Mouse (Mus musculus) stomach, embryonic 16.5 days (tissue): ENCODE results near the gene Srebf1. TPM values are rescaled to one million over a fixed set of nuclear protein-coding genes. Genes with fewer than 3 reads are reported as not detected.
A peak's percentile ranks its signal among the peaks of the same experiment; 100 is the strongest.

ENCODE experiments used
- ATAC-seq: fragments of 200-750 bp; cut with Nextera tagmentation; 2 replicates; pipeline ENCODE4 v1.8.0; 2017; ENCODE audit warnings: moderate number of reproducible peaks, moderate TSS enrichment; ENCODE audit not compliant: insufficient read depth, low FRiP score
- H3K27ac ChIP-seq: fragments of 300-500 bp; sonication (generic); 2 replicates; pipeline ENCODE4 v1.5.1; 2014; ENCODE audit warnings: low read length
- H3K27me3 ChIP-seq: fragments of 300-500 bp; sonication (generic); 2 replicates; pipeline ENCODE4 v1.6.1; 2014; ENCODE audit warnings: low read length, control low read depth, mixed read lengths; ENCODE audit not compliant: control insufficient read depth, insufficient read depth
- H3K36me3 ChIP-seq: fragments of 300-500 bp; sonication (generic); 2 replicates; pipeline ENCODE4 v1.6.1; 2014; ENCODE audit warnings: low read length; ENCODE audit not compliant: control insufficient read depth, insufficient read depth
- H3K4me1 ChIP-seq: fragments of 300-500 bp; sonication (generic); 2 replicates; pipeline ENCODE4 v1.6.1; 2014; ENCODE audit warnings: low read length, control low read depth, mixed read lengths; ENCODE audit not compliant: control insufficient read depth, insufficient read depth
- H3K4me2 ChIP-seq: fragments of 300-500 bp; sonication (generic); 2 replicates; pipeline ENCODE4 v1.6.1; 2014; ENCODE audit warnings: low read depth, low read length, mixed read lengths
- H3K4me3 ChIP-seq: fragments of 300-500 bp; sonication (generic); replicated peaks from 2 replicates; pipeline ENCODE4 v1.5.1; 2014; ENCODE audit warnings: mild to moderate bottlenecking, low read length
- H3K9ac ChIP-seq: fragments of 300-500 bp; sonication (generic); 2 replicates; pipeline ENCODE4 v1.6.1; 2014; ENCODE audit warnings: low read length
- H3K9me3 ChIP-seq: fragments of 300-500 bp; sonication (generic); replicated peaks from 2 replicates; pipeline ENCODE4 v1.6.1; 2016; ENCODE audit warnings: low read length, control low read depth; ENCODE audit not compliant: control insufficient read depth
- WGBS: fragments of 180-500 bp; shearing (Covaris S2); extraction: QIAGEN DNeasy Blood & Tissue Kit; methylation state at CpG from one replicate; pipeline ENCODE4 v1.1.7; 2014; 5-methylcytosine and 5-hydroxymethylcytosine counted together
- polyA plus RNA-seq: library from polyadenylated mRNA; unstranded; fragments of >200 nt; fragmentation: Nextera tagmentation; extraction: Ambion mirVana; gene quantifications from 2 replicates; pipeline ENCODE4 v1.2.1, GENCODE M21; 2015

Srebf1 gene
- polyA plus RNA-seq, 1 experiment from 2014 or later: 63.4 TPM

DNA sequence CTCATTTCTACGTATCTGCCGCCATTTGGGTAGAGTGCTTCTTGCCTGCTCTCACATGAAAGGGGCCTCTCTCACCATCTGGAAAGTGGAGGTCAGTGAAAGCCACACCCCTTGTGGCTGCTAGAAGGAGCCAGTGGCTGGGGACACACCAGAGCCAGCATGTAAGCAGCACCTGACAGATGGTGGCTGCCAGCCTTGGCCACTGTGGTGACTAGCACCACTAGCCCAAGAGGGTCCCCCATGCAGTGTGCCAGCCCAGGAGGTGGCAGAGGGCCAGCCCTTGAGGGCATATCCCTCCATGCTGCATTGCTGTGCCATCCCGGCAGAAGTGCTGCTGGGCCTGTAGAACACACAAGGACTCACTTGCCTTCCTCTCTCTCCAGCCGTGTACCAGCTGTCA lies 28.8 kb downstream of the Srebf1 start:
- H3K27me3 ChIP-seq: no peaks in the 10 kb centered on the region
- no peak overlapping the region for H3K4me3 ChIP-seq
- H3K27ac ChIP-seq: no peak overlapping the region
- no peak overlapping the region for H3K4me2 ChIP-seq
- 0 out of 2 replicates have a peak, but pooled peaks cover 10% of the 10 kb centered on the region for H3K4me1 ChIP-seq
- peaks cover 40% of the 10 kb centered on the region for H3K36me3 ChIP-seq
- no peak for ATAC-seq
- WGBS: 83% methylated on average over 4 of the region's 4 CpGs
- H3K9me3 ChIP-seq: peaks cover 14% of the 10 kb centered on the region; the same call in 1 of the 2 replicates
- H3K9ac ChIP-seq: no peak overlapping the region

DNA sequence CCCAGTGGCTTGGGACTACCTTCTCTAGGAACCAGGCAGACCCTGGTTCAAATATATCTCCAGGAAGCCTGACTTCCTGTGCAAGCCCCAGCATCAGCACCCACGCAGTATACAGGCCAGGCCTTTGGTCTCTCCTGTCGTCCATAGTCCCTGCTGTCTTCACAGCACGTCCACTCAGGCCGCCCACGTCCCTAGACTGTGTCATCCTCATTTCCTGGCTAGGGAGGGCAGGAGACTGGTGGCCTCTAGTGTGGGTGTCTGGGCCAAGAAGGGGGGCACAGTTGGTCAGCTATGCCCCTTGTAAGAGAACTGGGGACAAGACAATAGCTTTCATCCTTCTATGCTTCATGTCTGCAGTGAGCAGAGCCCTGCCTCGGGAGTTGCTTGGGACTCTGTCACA lies 29.8 kb downstream of the Srebf1 start:
- H3K9ac ChIP-seq: no peak overlapping the region
- WGBS: 76% methylated on average over 6 of the region's 6 CpGs
- no peaks in the 10 kb centered on the region for H3K27me3 ChIP-seq
- ATAC-seq: no peak
- no peak overlapping the region for H3K4me3 ChIP-seq
- no peak overlapping the region for H3K4me2 ChIP-seq
- H3K9me3 ChIP-seq: peaks cover 14% of the 10 kb centered on the region; the same call in 1 of the 2 replicates
- peaks cover 42% of the 10 kb centered on the region for H3K36me3 ChIP-seq
- 0 out of 2 replicates have a peak, but pooled peaks cover 12% of the 10 kb centered on the region for H3K4me1 ChIP-seq
- H3K27ac ChIP-seq: no peak overlapping the region

DNA sequence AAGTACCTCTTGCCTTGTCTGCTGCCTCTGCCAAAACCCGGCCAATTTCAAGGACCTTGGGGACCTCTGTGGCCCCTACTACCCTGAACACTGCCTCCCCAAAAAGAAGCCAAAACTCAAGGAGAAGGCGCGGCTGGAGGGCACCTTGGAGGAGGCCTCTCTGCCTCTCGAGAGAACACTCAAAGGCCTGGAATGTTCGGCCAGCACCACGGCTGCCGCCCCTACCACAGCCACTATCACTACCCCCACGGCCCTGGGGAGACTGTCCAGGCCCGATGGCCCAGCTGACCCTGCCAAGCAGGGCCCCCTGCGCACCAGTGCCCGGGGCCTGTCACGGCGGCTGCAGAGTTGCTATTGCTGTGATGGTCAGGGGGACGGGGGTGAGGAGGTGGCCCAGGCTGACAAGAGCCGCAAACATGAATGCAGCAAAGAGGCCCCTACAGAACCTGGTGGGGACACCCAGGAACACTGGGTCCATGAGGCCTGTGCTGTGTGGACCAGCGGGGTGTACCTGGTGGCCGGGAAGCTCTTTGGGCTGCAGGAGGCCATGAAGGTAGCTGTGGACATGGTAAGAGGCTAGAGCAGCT lies 32.2 kb downstream of the Srebf1 start:
- WGBS: 88% methylated on average over 17 of the region's 17 CpGs
- no peak overlapping the region for H3K4me3 ChIP-seq
- no peak for ATAC-seq

DNA sequence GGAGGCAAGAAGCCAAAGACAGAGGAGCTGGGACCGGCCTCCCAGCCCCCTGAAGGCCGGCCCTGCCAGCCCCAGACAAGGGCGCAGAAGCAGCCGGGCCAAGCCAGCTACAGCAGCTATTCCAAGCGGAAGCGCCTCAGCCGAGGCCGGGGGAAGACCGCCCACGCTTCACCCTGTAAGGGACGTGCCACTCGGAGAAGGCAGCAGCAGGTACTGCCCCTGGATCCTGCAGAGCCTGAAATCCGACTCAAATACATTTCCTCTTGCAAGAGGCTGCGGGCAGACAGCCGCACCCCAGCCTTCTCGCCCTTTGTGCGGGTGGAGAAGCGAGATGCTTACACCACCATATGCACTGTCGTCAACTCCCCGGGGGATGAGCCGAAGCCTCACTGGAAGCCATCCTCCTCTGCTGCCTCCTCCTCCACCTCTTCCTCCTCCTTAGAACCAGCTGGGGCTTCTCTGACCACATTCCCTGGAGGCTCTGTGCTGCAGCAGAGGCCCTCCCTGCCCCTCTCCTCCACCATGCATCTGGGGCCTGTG lies 32.8 kb downstream of the Srebf1 start:
- no peaks in the 10 kb centered on the region for H3K27me3 ChIP-seq
- H3K9ac ChIP-seq: no peak overlapping the region
- peaks cover 44% of the 10 kb centered on the region for H3K36me3 ChIP-seq
- no peak overlapping the region for H3K4me2 ChIP-seq
- peaks cover 19% of the 10 kb centered on the region for H3K4me1 ChIP-seq
- WGBS: 76% methylated on average over 21 of the region's 21 CpGs
- H3K4me3 ChIP-seq: no peak overlapping the region
- H3K27ac ChIP-seq: peak overlapping the region; percentile 14; the same call in 1 of the 2 replicates
- ATAC-seq: peak; percentile 42; the same call in 1 of the 2 replicates
- H3K9me3 ChIP-seq: peaks cover 6% of the 10 kb centered on the region; the same call in 1 of the 2 replicates

More for the DNA sequence above, 32.2 kb downstream of the Srebf1 start:
- H3K9me3 ChIP-seq: peaks cover 12% of the 10 kb centered on the region; the same call in 1 of the 2 replicates
- H3K27ac ChIP-seq: no peak overlapping the region; the same call in 1 of the 2 replicates
- H3K27me3 ChIP-seq: no peaks in the 10 kb centered on the region
- H3K4me1 ChIP-seq: peaks cover 13% of the 10 kb centered on the region; the same call in 1 of the 2 replicates
- H3K36me3 ChIP-seq: peaks cover 50% of the 10 kb centered on the region
- no peak overlapping the region for H3K4me2 ChIP-seq
- H3K9ac ChIP-seq: no peak overlapping the region

DNA sequence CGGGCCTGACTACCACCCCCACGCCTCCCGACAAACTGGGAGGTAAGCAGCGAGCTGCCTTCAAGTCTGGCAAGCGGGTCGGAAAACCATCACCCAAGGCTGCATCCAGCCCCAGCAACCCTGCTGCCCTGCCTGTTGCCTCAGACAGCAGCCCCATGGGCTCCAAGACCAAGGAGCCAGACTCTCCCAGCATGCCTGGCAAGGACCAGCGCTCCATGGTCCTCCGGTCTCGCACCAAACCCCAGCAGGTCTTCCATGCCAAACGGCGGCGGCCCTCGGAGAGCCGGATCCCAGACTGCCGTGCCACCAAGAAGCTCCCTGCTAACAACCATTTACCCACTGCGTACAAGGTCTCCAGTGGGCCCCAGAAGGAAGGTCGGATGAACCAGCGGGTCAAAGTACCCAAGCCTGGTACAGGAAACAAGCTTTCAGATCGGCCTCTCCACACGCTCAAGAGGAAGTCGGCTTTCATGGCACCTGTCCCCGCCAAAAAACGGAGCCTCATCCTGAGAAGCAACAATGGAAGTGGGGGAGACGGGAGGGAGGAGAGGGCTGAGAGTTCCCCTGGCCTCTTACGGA lies 34.0 kb downstream of the Srebf1 start:
- Histone ChIP-seq H3K36me3 (peaks cover 36% of the 10 kb centered on the region), H3K9me3 (no peaks in the 10 kb centered on the region), H3K27me3 (no peaks in the 10 kb centered on the region), H3K27ac (no peak overlapping the region), H3K4me2 (no peak overlapping the region), H3K9ac (no peak overlapping the region), H3K4me1 (peaks cover 30% of the 10 kb centered on the region), H3K4me3 (no peak overlapping the region)
- 89% methylated on average over 25 of the region's 25 CpGs for WGBS
- ATAC-seq: no peak

DNA sequence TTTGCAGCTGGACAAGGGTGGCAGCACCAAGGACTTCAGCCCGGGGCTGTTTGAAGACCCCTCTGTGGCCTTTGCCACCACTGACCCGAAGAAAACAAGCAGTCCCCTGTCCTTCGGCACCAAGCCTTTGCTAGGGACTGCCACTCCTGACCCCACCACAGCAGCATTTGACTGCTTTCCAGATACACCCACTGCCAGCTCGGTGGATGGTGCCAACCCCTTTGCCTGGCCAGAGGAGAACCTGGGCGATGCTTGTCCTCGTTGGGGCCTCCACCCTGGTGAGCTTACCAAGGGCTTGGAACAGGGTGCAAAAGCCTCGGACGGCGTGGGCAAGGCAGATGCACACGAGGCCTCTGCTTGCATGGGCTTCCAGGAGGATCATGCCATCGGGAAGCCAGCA lies 35.3 kb downstream of the Srebf1 start:
- Histone ChIP-seq H3K27me3 (no peaks in the 10 kb centered on the region), H3K4me2 (no peak overlapping the region), H3K4me1 (peaks cover 43% of the 10 kb centered on the region), H3K9ac (no peak overlapping the region), H3K27ac (no peak overlapping the region), H3K9me3 (no peaks in the 10 kb centered on the region), H3K36me3 (peaks cover 36% of the 10 kb centered on the region), H3K4me3 (no peak overlapping the region)
- WGBS: 88% methylated on average over 11 of the region's 11 CpGs
- ATAC-seq: no peak

DNA sequence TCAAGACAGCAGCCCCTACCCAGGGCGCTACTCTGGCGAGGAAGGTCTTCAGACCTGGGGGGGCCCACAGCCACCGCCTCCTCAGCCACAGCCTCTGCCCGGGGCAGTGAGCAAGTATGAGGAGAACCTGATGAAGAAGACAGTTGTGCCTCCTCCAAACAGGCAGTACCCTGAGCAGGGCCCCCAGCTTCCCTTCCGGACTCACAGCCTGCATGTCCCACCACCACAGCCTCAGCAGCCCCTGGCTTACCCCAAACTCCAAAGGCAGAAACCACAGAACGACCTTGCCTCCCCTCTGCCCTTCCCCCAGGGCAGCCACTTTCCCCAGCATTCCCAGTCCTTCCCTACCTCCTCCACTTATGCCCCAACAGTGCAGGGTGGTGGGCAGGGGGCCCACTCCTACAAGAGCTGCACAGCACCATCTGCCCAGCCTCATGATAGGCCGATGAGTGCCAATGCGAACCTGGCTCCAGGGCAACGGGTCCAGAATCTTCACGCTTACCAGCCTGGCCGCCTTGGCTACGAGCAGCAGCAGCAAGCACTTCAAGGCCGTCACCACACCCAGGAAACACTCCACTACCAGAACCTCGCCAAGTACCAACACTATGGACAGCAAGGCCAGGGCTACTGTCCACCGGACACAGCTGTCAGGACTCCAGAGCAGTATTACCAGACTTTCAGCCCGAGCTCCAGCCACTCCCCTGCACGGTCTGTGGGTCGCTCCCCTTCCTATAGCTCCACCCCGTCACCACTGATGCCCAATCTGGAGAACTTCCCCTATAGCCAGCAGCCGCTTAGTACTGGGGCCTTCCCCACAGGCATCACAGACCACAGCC lies 36.8 kb downstream of the Srebf1 start:
- Histone ChIP-seq H3K4me3 (no peak overlapping the region), H3K36me3 (peaks cover 30% of the 10 kb centered on the region), H3K4me1 (peaks cover 58% of the 10 kb centered on the region), H3K27me3 (no peaks in the 10 kb centered on the region), H3K4me2 (no peak overlapping the region), H3K27ac (no peak overlapping the region), H3K9me3 (no peaks in the 10 kb centered on the region), H3K9ac (no peak overlapping the region)
- ATAC-seq: no peak
- WGBS: 70% methylated on average over 20 of the region's 20 CpGs

DNA sequence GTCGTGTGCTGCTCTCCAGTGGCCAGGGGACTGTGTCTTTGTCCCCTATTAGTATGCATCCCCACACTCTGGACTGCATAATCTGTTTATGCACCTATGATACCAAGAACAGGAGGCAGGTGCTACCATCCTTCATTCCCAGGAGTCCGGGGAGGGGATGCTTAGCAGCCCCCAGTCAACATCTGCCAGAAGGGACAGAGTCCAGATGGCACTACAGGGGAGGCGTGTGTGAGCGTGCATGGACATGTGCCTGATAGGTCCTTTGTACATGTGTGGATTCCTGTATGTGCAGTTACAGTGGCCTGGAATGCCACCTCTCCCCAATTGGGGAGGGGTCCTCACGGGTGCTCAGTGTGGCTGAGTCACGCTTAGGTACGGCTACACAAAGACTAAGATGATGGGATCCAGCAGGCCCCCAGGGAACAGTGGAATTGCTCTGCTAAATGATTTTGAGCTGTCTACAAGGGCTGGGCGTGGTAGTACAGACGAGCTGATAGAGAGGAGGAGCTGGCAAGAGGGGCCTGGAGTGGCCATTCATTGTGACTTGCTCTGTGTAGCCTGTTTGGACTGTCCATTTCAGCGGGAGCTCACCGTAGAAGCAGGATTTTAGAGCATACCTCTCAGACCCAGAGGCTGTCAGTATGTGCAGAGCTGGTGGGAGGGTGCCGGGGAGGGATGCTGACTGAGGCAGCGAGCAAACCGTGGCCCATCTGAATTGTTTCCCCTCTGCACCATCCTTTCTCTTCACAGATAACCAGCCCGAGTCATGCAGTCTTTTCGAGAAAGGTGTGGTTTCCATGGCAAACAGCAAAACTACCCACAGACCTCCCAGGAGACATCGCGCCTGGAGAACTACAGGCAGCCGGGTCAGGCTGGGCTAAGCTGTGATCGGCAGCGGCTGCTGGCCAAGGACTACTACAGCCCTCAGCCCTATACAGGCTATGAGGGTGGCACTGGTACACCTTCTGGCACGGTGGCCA lies 37.7 kb downstream of the Srebf1 start:
- 43% methylated on average over 22 of the region's 22 CpGs for WGBS
- H3K36me3 ChIP-seq: peaks cover 25% of the 10 kb centered on the region
- peaks cover 67% of the 10 kb centered on the region for H3K4me1 ChIP-seq
- H3K9me3 ChIP-seq: no peaks in the 10 kb centered on the region
- peak overlapping the region; percentile 49 for H3K27ac ChIP-seq
- H3K9ac ChIP-seq: peak overlapping the region; percentile 27; the same call in 1 of the 2 replicates
- H3K4me2 ChIP-seq: no peak overlapping the region
- no peak overlapping the region for H3K4me3 ChIP-seq
- no peak for ATAC-seq
- H3K27me3 ChIP-seq: no peaks in the 10 kb centered on the region
